In genomic region chr15:79145522-79145921, GRCm38 (mm10) we compare ENCODE assay signal across 20 mouse cellular contexts. TPM values are rescaled to one million over a fixed set of nuclear protein-coding genes. Genes with fewer than 3 reads are reported as not detected.
DNase-seq lines count a peak whose midpoint lies in the region; ATAC-seq and TF ChIP-seq lines count a peak whose summit lies in the region.
"Had no signal": no experiment of that assay in that cellular context is flagged by ENCODE, and none has a peak within 500 bp of the region (broad histone marks: within the 10 kb centered on the region; RNA-seq: fewer than 3 reads in every experiment).

No protein-coding gene starts in this region.

- H3K9me3 ChIP-seq in CH12.LX (replicated peaks; ENCODE audit: low read length) = no peaks in the 10 kb centered on the region
- no peaks in the 10 kb centered on the region for H3K9me3 ChIP-seq in intestine, postnatal 0 days (ENCODE audit: control insufficient read depth)
- no peaks in the 10 kb centered on the region for H3K9me3 ChIP-seq in stomach, embryonic 16.5 days (replicated peaks; ENCODE audit: control insufficient read depth, low read length)
- H3K9me3 ChIP-seq: embryonic facial prominence, embryonic 10.5 days; forebrain, embryonic 15.5 days; G1E; heart, embryonic 12.5 days; hindbrain, embryonic 10.5 days; hindbrain, embryonic 15.5 days had no signal

- no peak for TF ChIP-seq EP300 in CH12.LX (IDR thresholded peaks at IDR 0.05; ENCODE audit: low read length)

- no peak for TF ChIP-seq RAD21 in CH12.LX (IDR thresholded peaks at IDR 0.05; ENCODE audit: low read depth, low read length)

- TF ChIP-seq CTCF in CH12.LX (conservative IDR thresholded peaks at IDR 0.05 in 1 of 2, IDR thresholded peaks at IDR 0.05 in 1 of 2; ENCODE audit: low read depth in 2 of 2, low read length in 2 of 2) = no peak
- TF ChIP-seq CTCF in intestine, postnatal 0 days (IDR thresholded peaks at IDR 0.05; ENCODE audit: low read depth) = no peak

- WGBS in intestine, postnatal 0 days = 68% methylated on average over 7 of the region's 7 CpGs
- 81% methylated on average over 7 of the region's 7 CpGs for WGBS in stomach, embryonic 16.5 days

- DNase-seq in CH12.LX (ENCODE audit: extremely low read depth) = peak; percentile 44
- peak; percentile 62 for DNase-seq in MN1 (ENCODE audit: low spot score)
- DNase-seq in spleen, adult 18-20 months = no peak
- DNase-seq in adrenal gland, adult 8-10 months = no peak
- DNase-seq: adrenal gland, adult 2 months; adrenal gland, postnatal 36 days; cerebellum, adult 2 months; cerebellum, postnatal 10 days; gastrocnemius, postnatal 14 days; heart, adult 2 months had no signal

- peaks cover 27% of the 10 kb centered on the region for H3K79me2 ChIP-seq in CH12.LX (replicated peaks; ENCODE audit: control insufficient read depth, extremely low read depth, insufficient read depth, poor library complexity, severe bottlenecking)

- H3K36me3 ChIP-seq in CH12.LX (replicated peaks in 1 of 2; ENCODE audit: control insufficient read depth in 1 of 2, insufficient read depth in 1 of 2, low read length in 1 of 2) = peaks cover 53 to 70% of the 10 kb centered on the region in 2 experiments
- H3K36me3 ChIP-seq in intestine, postnatal 0 days (ENCODE audit: control insufficient read depth, insufficient read depth) = peaks cover 49% of the 10 kb centered on the region
- peaks cover 21% of the 10 kb centered on the region for H3K36me3 ChIP-seq in stomach, embryonic 16.5 days (ENCODE audit: control insufficient read depth, insufficient read depth, low read length)

- H3K4me3 ChIP-seq in CH12.LX (replicated peaks in 1 of 3; ENCODE audit: low read depth in 2 of 3, low read length in 2 of 3, poor library complexity in 1 of 3) = no peak overlapping the region
- H3K4me3 ChIP-seq in intestine, postnatal 0 days (ENCODE audit: low read depth, low read length) = no peak overlapping the region
- no peak overlapping the region for H3K4me3 ChIP-seq in stomach, embryonic 16.5 days (replicated peaks; ENCODE audit: low read length)
- H3K4me3 ChIP-seq: embryonic facial prominence, embryonic 10.5 days; forebrain, embryonic 15.5 days; heart, adult 2 months; heart, embryonic 12.5 days; hindbrain, embryonic 10.5 days; hindbrain, embryonic 15.5 days had no signal

- ATAC-seq in intestine, postnatal 0 days = peak; percentile 42; the same call in 1 of the 2 replicates
- peak; percentile 31; the same call in 1 of the 2 replicates for ATAC-seq in stomach, embryonic 16.5 days (ENCODE audit: insufficient read depth, low FRiP score)
- no peak for ATAC-seq in megakaryocyte-erythroid progenitor cell, adult 5-6 weeks (replicated peaks; ENCODE audit: low FRiP score, low TSS enrichment, poor library complexity, severe bottlenecking)
- ATAC-seq: forebrain, embryonic 15.5 days had no signal

- TF ChIP-seq POLR2A in CH12.LX (IDR thresholded peaks at IDR 0.05; ENCODE audit: low read depth, low read length) = no peak

- in situ Hi-C loops in CH12.LX (cut with MboI; ENCODE audit: low pct_ligation_motif_present, low pct_unique_long_range_greater_than_20kb, low sequenced_read_pairs) = no loop called here

- H3K9ac ChIP-seq in CH12.LX (ENCODE audit: insufficient read depth, low read depth) = no peak overlapping the region
- H3K9ac ChIP-seq in intestine, postnatal 0 days (ENCODE audit: low read depth, low read length) = no peak overlapping the region
- H3K9ac ChIP-seq in stomach, embryonic 16.5 days (ENCODE audit: low read length) = no peak overlapping the region
- H3K9ac ChIP-seq: forebrain, embryonic 15.5 days; heart, embryonic 12.5 days; hindbrain, embryonic 15.5 days had no signal

- H3K27ac ChIP-seq in CH12.LX (ENCODE audit: insufficient read depth, low read depth) = no peak overlapping the region
- no peak overlapping the region for H3K27ac ChIP-seq in intestine, postnatal 0 days (ENCODE audit: low read depth, low read length)
- peak overlapping the region; percentile 29; the same call in 1 of the 2 replicates for H3K27ac ChIP-seq in stomach, embryonic 16.5 days (ENCODE audit: low read length)
- H3K27ac ChIP-seq: embryonic facial prominence, embryonic 10.5 days; forebrain, embryonic 15.5 days; heart, adult 2 months; hindbrain, embryonic 10.5 days; hindbrain, embryonic 15.5 days had no signal

- no peak overlapping the region for H3K4me2 ChIP-seq in CH12.LX (ENCODE audit: insufficient read depth, low read depth, poor library complexity, severe bottlenecking)
- no peak overlapping the region for H3K4me2 ChIP-seq in intestine, postnatal 0 days (replicated peaks; ENCODE audit: low read depth)
- H3K4me2 ChIP-seq in stomach, embryonic 16.5 days (ENCODE audit: low read depth, low read length) = no peak overlapping the region
- H3K4me2 ChIP-seq: forebrain, embryonic 15.5 days; heart, embryonic 12.5 days; hindbrain, embryonic 15.5 days had no signal

- H3K4me1 ChIP-seq in CH12.LX (ENCODE audit: control insufficient read depth in 1 of 2, insufficient read depth in 2 of 2) = peaks cover 4 to 29% of the 10 kb centered on the region in 2 experiments; a peak in 3 of 4 replicates
- 0 out of 2 replicates have a peak, but pooled peaks cover 3% of the 10 kb centered on the region for H3K4me1 ChIP-seq in intestine, postnatal 0 days (replicated peaks; ENCODE audit: control insufficient read depth, insufficient read depth, low read length)
- H3K4me1 ChIP-seq in stomach, embryonic 16.5 days (ENCODE audit: control insufficient read depth, insufficient read depth, low read length) = peaks cover 13% of the 10 kb centered on the region

- peaks cover 2% of the 10 kb centered on the region for H3K27me3 ChIP-seq in CH12.LX (replicated peaks)
- H3K27me3 ChIP-seq in intestine, postnatal 0 days (replicated peaks; ENCODE audit: control insufficient read depth, insufficient read depth, low read length) = no peaks in the 10 kb centered on the region
- no peaks in the 10 kb centered on the region for H3K27me3 ChIP-seq in stomach, embryonic 16.5 days (ENCODE audit: control insufficient read depth, insufficient read depth, low read length)
- H3K27me3 ChIP-seq: forebrain, embryonic 15.5 days; heart, embryonic 12.5 days; hindbrain, embryonic 15.5 days had no signal

- dilution Hi-C loops in CH12.LX (cut with MboI; ENCODE audit: extremely low pct_ligation_motif_present, extremely low pct_unique_long_range_greater_than_20kb, low sequenced_read_pairs) = no loop called here

TF ChIP-seq in CH12.LX, 34 proteins besides CTCF, POLR2A, EP300 and RAD21:
- TF ChIP-seq BHLHE40 (IDR thresholded peaks at IDR 0.05; ENCODE audit: low read depth, low read length) (peak; percentile 67), ETS1 (conservative IDR thresholded peaks at IDR 0.05; ENCODE audit: low read depth, low read length) (peak; percentile 54; the same call in 1 of the 2 replicates), CHD1 (IDR thresholded peaks at IDR 0.05; ENCODE audit: low read depth, low read length) (no peak)

RNA-seq across cellular contexts. Expression of gene 1700088E04Rik, which starts 4.5 kb away (rescaled TPM):
- total RNA-seq in CH12.LX (2012; rRNA removed) (1.2 and 2.1 TPM in 2 replicates), CH12.LX (2014; rRNA removed) (0.68 and 1.0 TPM in 2 replicates)
- polyA plus RNA-seq in CH12.LX (2012; ENCODE audit: insufficient read length, low read depth) = 3.8 and 4.2 TPM in 2 replicates
- polyA plus RNA-seq in intestine, postnatal 0 days (2015; fragmentation: Nextera tagmentation; extraction: Ambion mirVana) = 4.2 and 5.2 TPM in 2 replicates
- polyA plus RNA-seq in stomach, embryonic 16.5 days (2015; fragmentation: Nextera tagmentation; extraction: Ambion mirVana) = 6.9 and 7.3 TPM in 2 replicates
- total RNA-seq in megakaryocyte-erythroid progenitor cell, adult 5-6 weeks (2014; fragmentation: Nextera tagmentation) = not detected in 2 replicates
- total RNA-seq in megakaryocyte-erythroid progenitor cell, adult 5-6 weeks (2017) = not detected in 2 replicates
- 10 to 100 TPM in 2 of 4 experiments, 1 to 10 TPM in 2; 7.0 to 14.8 (median 10.2) TPM for total RNA-seq in adrenal gland, adult 8-10 months (2022)

RNA-seq across cellular contexts. Expression of gene Polr2f, which starts 4.7 kb away (rescaled TPM):
- total RNA-seq in CH12.LX (2012; rRNA removed) (286 and 376 TPM in 2 replicates), CH12.LX (2014; rRNA removed) (157 and 218 TPM in 2 replicates)
- polyA plus RNA-seq in CH12.LX (2012; ENCODE audit: insufficient read length, low read depth) = 414 and 431 TPM in 2 replicates
- polyA plus RNA-seq in intestine, postnatal 0 days (2015; fragmentation: Nextera tagmentation; extraction: Ambion mirVana) = 256 and 266 TPM in 2 replicates
- polyA plus RNA-seq in stomach, embryonic 16.5 days (2015; fragmentation: Nextera tagmentation; extraction: Ambion mirVana) = 281 and 302 TPM in 2 replicates
- 177 and 201 TPM in 2 replicates for total RNA-seq in megakaryocyte-erythroid progenitor cell, adult 5-6 weeks (2014; fragmentation: Nextera tagmentation)
- 96.2 and 109 TPM in 2 replicates for total RNA-seq in megakaryocyte-erythroid progenitor cell, adult 5-6 weeks (2017)
- 100 to 1,000 TPM; 120 to 161 (median 139) TPM for total RNA-seq in adrenal gland, adult 8-10 months (2022)

RNA-seq across cellular contexts. Expression of gene Sox10, which starts 19.5 kb away (rescaled TPM):
- total RNA-seq in CH12.LX (2012; rRNA removed) (0.04 and 0.08 TPM in 2 replicates), CH12.LX (2014; rRNA removed) (not detected in 2 replicates)
- not detected in 2 replicates for polyA plus RNA-seq in CH12.LX (2012; ENCODE audit: insufficient read length, low read depth)
- polyA plus RNA-seq in intestine, postnatal 0 days (2015; fragmentation: Nextera tagmentation; extraction: Ambion mirVana) = 2.8 and 3.5 TPM in 2 replicates
- polyA plus RNA-seq in stomach, embryonic 16.5 days (2015; fragmentation: Nextera tagmentation; extraction: Ambion mirVana) = 5.3 and 5.4 TPM in 2 replicates
- total RNA-seq in megakaryocyte-erythroid progenitor cell, adult 5-6 weeks (2014; fragmentation: Nextera tagmentation) = not detected in 2 replicates
- not detected in 2 replicates for total RNA-seq in megakaryocyte-erythroid progenitor cell, adult 5-6 weeks (2017)
- 1 to 10 TPM; 1.4 to 2.6 (median 2.4) TPM for total RNA-seq in adrenal gland, adult 8-10 months (2022)
- polyA plus RNA-seq: C2C12, G1E had no signal

RNA-seq across cellular contexts. Expression of gene Micall1, which starts 36.8 kb away (rescaled TPM):
- total RNA-seq in CH12.LX (2012; rRNA removed) (6.3 and 6.7 TPM in 2 replicates), CH12.LX (2014; rRNA removed) (1.5 and 1.7 TPM in 2 replicates)
- polyA plus RNA-seq in CH12.LX (2012; ENCODE audit: insufficient read length, low read depth) = 8.9 and 10.4 TPM in 2 replicates
- polyA plus RNA-seq in intestine, postnatal 0 days (2015; fragmentation: Nextera tagmentation; extraction: Ambion mirVana) = 3.7 and 5.0 TPM in 2 replicates
- 10.4 and 11.2 TPM in 2 replicates for polyA plus RNA-seq in stomach, embryonic 16.5 days (2015; fragmentation: Nextera tagmentation; extraction: Ambion mirVana)
- total RNA-seq in megakaryocyte-erythroid progenitor cell, adult 5-6 weeks (2014; fragmentation: Nextera tagmentation) = 1.5 and 6.4 TPM in 2 replicates
- 0.57 and 2.5 TPM in 2 replicates for total RNA-seq in megakaryocyte-erythroid progenitor cell, adult 5-6 weeks (2017)
- total RNA-seq in adrenal gland, adult 8-10 months (2022) = 10 to 100 TPM; 40.6 to 88.2 (median 55.8) TPM

Comparison
In these comparisons a context has a peak if more than half of its experiments do, and no peak if none do; other contexts are left out.
1. DNase-seq: peak in CH12.LX (single experiment) and MN1 (single experiment); none in spleen, adult 18-20 months (0 of 2) and adrenal gland, adult 8-10 months (single experiment).